Mouse (Mus musculus) midbrain, embryonic 16.5 days (tissue): ENCODE results near the gene Cradd. TPM values are rescaled to one million over a fixed set of nuclear protein-coding genes. Genes with fewer than 3 reads are reported as not detected.

Experiments used
- ATAC-seq: fragments of 200-750 bp; cut with Nextera tagmentation; 2 replicates; pipeline ENCODE4 v1.8.0; 2017; ENCODE audit warnings: moderate TSS enrichment
- H3K27ac ChIP-seq: fragments of 300-500 bp; sonication (generic); 2 replicates; pipeline ENCODE4 v1.5.1; 2014; ENCODE audit warnings: mild to moderate bottlenecking, low read length, mixed read lengths
- H3K27me3 ChIP-seq: fragments of 300-500 bp; sonication (generic); 2 replicates; pipeline ENCODE4 v1.6.1; 2014; ENCODE audit warnings: low read depth, low read length, mixed read lengths; ENCODE audit not compliant: control insufficient read depth, insufficient read depth
- H3K36me3 ChIP-seq: fragments of 300-500 bp; sonication (generic); 2 replicates; pipeline ENCODE4 v1.6.1; 2014; ENCODE audit warnings: mild to moderate bottlenecking, low read length, moderate library complexity, mixed read lengths; ENCODE audit not compliant: control insufficient read depth, insufficient read depth
- H3K4me1 ChIP-seq: fragments of 300-500 bp; sonication (generic); 2 replicates; pipeline ENCODE4 v1.6.1; 2014; ENCODE audit warnings: mild to moderate bottlenecking, low read length, mixed read lengths; ENCODE audit not compliant: control insufficient read depth, insufficient read depth
- H3K4me2 ChIP-seq: fragments of 300-500 bp; sonication (generic); 2 replicates; pipeline ENCODE4 v1.6.1; 2014; ENCODE audit warnings: mild to moderate bottlenecking, low read length, mixed read lengths
- H3K4me3 ChIP-seq: fragments of 300-500 bp; sonication (generic); 2 replicates; pipeline ENCODE4 v1.5.1; 2014; ENCODE audit warnings: low read depth, mild to moderate bottlenecking, low read length, moderate library complexity, mixed read lengths
- H3K9ac ChIP-seq: fragments of 300-500 bp; sonication (generic); 2 replicates; pipeline ENCODE4 v1.6.1; 2014; ENCODE audit warnings: low read depth, low read length, mixed read lengths
- H3K9me3 ChIP-seq: fragments of 300-500 bp; sonication (generic); replicated peaks from 2 replicates; pipeline ENCODE4 v1.6.1; 2014; ENCODE audit warnings: mild to moderate bottlenecking, low read length, mixed read lengths; ENCODE audit not compliant: control insufficient read depth, poor library complexity, severe bottlenecking
- WGBS: fragments of 180-500 bp; shearing (Covaris S2); extraction: QIAGEN DNeasy Blood & Tissue Kit; methylation state at CpG from one replicate; pipeline ENCODE4 v1.1.7; 2014; 5-methylcytosine and 5-hydroxymethylcytosine counted together
- polyA plus RNA-seq: library from polyadenylated mRNA; unstranded; fragments of >200 nt; fragmentation: Nextera tagmentation; extraction: Ambion mirVana; gene quantifications from 2 replicates; pipeline ENCODE4 v1.2.1, GENCODE M21; 2015

Cradd gene
- polyA plus RNA-seq, 1 experiment from 2014 or later: 11.1 TPM

GRCm38 (mm10) chr10:95144414-95145130 is 179.4 kb downstream of the Cradd start:
- Histone ChIP-seq H3K4me2 (no peak overlapping the region), H3K4me1 (peaks cover 41% of the 10 kb centered on the region), H3K9me3 (no peaks in the 10 kb centered on the region), H3K27me3 (no peaks in the 10 kb centered on the region), H3K27ac (peak overlapping the region; percentile 54; the same call in 1 of the 2 replicates), H3K36me3 (no peaks in the 10 kb centered on the region), H3K4me3 (no peak overlapping the region), H3K9ac (no peak overlapping the region)
- ATAC-seq: no peak
- WGBS: 39% methylated on average over 6 of the region's 6 CpGs

GRCm38 (mm10) chr10:95143446-95144114 is 180.4 kb downstream of the Cradd start:
- Histone ChIP-seq H3K27me3 (no peaks in the 10 kb centered on the region), H3K27ac (peak overlapping the region; percentile 70), H3K9me3 (no peaks in the 10 kb centered on the region), H3K4me2 (no peak overlapping the region), H3K4me1 (peaks cover 41% of the 10 kb centered on the region), H3K36me3 (no peaks in the 10 kb centered on the region), H3K9ac (no peak overlapping the region), H3K4me3 (no peak overlapping the region)
- ATAC-seq: no peak
- WGBS: 2% methylated on average over 2 of the region's 2 CpGs

GRCm38 (mm10) chr10:95142844-95143435 is 181.0 kb downstream of the Cradd start:
- ATAC-seq: peak; percentile 41

DNA sequence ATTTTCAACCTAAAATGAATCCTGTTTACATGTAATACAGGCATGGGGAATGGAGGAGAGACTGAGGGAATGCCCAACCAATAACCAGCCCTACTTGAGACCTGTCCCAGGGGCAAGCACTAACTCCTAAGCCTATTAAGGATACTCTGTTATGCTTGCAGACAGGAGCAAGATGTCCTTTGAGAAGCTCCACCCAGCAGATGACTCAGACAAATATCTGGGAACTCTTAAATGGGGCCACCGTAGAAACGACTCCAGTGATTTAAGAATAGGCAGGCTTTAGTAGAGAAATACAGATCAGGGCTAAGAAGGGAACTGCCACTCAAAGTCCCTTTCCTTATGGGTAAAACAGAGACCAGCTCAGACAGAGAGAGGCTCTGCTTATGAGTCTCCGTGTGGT is 182.9 kb downstream of the Cradd start:
- Histone ChIP-seq H3K27me3 (no peaks in the 10 kb centered on the region), H3K36me3 (no peaks in the 10 kb centered on the region), H3K4me2 (no peak overlapping the region), H3K27ac (no peak overlapping the region), H3K9me3 (no peaks in the 10 kb centered on the region), H3K4me3 (no peak overlapping the region), H3K4me1 (peaks cover 31% of the 10 kb centered on the region), H3K9ac (no peak overlapping the region)
- 76% methylated on average over 3 of the region's 3 CpGs for WGBS
- ATAC-seq: no peak

More at GRCm38 (mm10) chr10:95142844-95143435, 181.0 kb downstream of the Cradd start:
- no peak overlapping the region for H3K9ac ChIP-seq
- H3K4me2 ChIP-seq: no peak overlapping the region
- peaks cover 41% of the 10 kb centered on the region for H3K4me1 ChIP-seq
- no peak overlapping the region for H3K4me3 ChIP-seq
- no peaks in the 10 kb centered on the region for H3K27me3 ChIP-seq
- H3K9me3 ChIP-seq: no peaks in the 10 kb centered on the region
- no peaks in the 10 kb centered on the region for H3K36me3 ChIP-seq
- WGBS: 28% methylated on average over 11 of the region's 11 CpGs
- H3K27ac ChIP-seq: peak overlapping the region; percentile 70

GRCm38 (mm10) chr10:95140191-95140590 is 183.7 kb downstream of the Cradd start:
- Histone ChIP-seq H3K9me3 (no peaks in the 10 kb centered on the region), H3K27me3 (no peaks in the 10 kb centered on the region), H3K36me3 (no peaks in the 10 kb centered on the region), H3K4me2 (no peak overlapping the region), H3K27ac (no peak overlapping the region), H3K4me3 (no peak overlapping the region), H3K9ac (no peak overlapping the region), H3K4me1 (peaks cover 26% of the 10 kb centered on the region)
- no peak for ATAC-seq

GRCm38 (mm10) chr10:95139645-95140044 is 184.3 kb downstream of the Cradd start:
- H3K9me3 ChIP-seq: no peaks in the 10 kb centered on the region
- WGBS: 67% methylated on average over 8 of the region's 8 CpGs
- H3K4me3 ChIP-seq: no peak overlapping the region
- no peak for ATAC-seq
- no peak overlapping the region for H3K4me2 ChIP-seq
- H3K9ac ChIP-seq: no peak overlapping the region
- no peak overlapping the region for H3K27ac ChIP-seq
- peaks cover 21% of the 10 kb centered on the region for H3K4me1 ChIP-seq
- H3K27me3 ChIP-seq: no peaks in the 10 kb centered on the region
- H3K36me3 ChIP-seq: no peaks in the 10 kb centered on the region

DNA sequence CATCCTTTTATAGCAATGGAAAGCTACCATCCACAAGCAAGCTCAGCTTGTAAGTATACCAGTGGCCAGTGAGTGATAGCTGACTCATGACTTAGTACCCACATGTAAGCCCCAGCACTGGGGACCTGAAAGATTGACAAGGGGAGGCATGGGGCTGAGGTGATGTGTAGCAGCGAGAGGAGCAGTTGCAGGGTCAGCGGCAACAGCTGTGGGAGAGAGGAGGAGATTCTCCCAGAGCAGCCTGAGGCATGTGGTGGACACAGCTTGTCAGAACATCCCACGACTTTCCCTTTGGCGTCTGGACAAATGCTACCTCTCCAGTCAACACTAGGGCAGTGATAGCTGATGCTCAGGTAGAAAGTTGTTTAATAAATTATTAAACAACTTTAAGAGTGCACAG is 190.9 kb downstream of the Cradd start:
- no peak overlapping the region for H3K4me3 ChIP-seq
- no peak overlapping the region for H3K27ac ChIP-seq
- H3K9ac ChIP-seq: no peak overlapping the region
- no peaks in the 10 kb centered on the region for H3K9me3 ChIP-seq
- no peak for ATAC-seq
- no peaks in the 10 kb centered on the region for H3K4me1 ChIP-seq
- H3K27me3 ChIP-seq: no peaks in the 10 kb centered on the region
- no peak overlapping the region for H3K4me2 ChIP-seq
- WGBS: 84% methylated on average over 4 of the region's 4 CpGs
- H3K36me3 ChIP-seq: no peaks in the 10 kb centered on the region
